Mouse (Mus musculus) liver, embryonic 15.5 days (tissue): ENCODE measurements around the gene Eed. TPM values are rescaled to one million over a fixed set of nuclear protein-coding genes. Genes with fewer than 3 reads are reported as not detected.

Experiments
- ATAC-seq: fragments of 200-750 bp; cut with Nextera tagmentation; 2 replicates; pipeline ENCODE4 v1.8.0; 2017; ENCODE audit warnings: moderate number of reproducible peaks, mild to moderate bottlenecking, moderate library complexity; ENCODE audit not compliant: insufficient read depth
- H3K27ac ChIP-seq: fragments of 300-500 bp; sonication (generic); replicated peaks from 2 replicates; pipeline ENCODE4 v1.5.1; 2015; ENCODE audit warnings: mild to moderate bottlenecking, inconsistent platforms
- H3K27me3 ChIP-seq: fragments of 300-500 bp; sonication (generic); 2 replicates; pipeline ENCODE4 v1.6.1; 2015; ENCODE audit warnings: mild to moderate bottlenecking, inconsistent platforms
- H3K36me3 ChIP-seq: fragments of 300-500 bp; sonication (generic); replicated peaks from 2 replicates; pipeline ENCODE4 v1.6.1; 2015; ENCODE audit warnings: moderate library complexity, mild to moderate bottlenecking, inconsistent platforms
- H3K4me1 ChIP-seq: fragments of 300-500 bp; sonication (generic); replicated peaks from 2 replicates; pipeline ENCODE4 v1.6.1; 2015; ENCODE audit warnings: inconsistent platforms
- H3K4me2 ChIP-seq: fragments of 300-500 bp; sonication (generic); 2 replicates; pipeline ENCODE4 v1.6.1; 2015; ENCODE audit warnings: moderate library complexity, mild to moderate bottlenecking, inconsistent platforms
- H3K4me3 ChIP-seq: fragments of 300-500 bp; sonication (generic); replicated peaks from 2 replicates; pipeline ENCODE4 v1.5.1; 2015; ENCODE audit warnings: mild to moderate bottlenecking, inconsistent platforms
- H3K9ac ChIP-seq: fragments of 300-500 bp; sonication (generic); 2 replicates; pipeline ENCODE4 v1.6.1; 2015; ENCODE audit warnings: moderate library complexity, mild to moderate bottlenecking, inconsistent platforms
- H3K9me3 ChIP-seq: fragments of 300-500 bp; sonication (generic); replicated peaks from 2 replicates; pipeline ENCODE4 v1.6.1; 2016; ENCODE audit warnings: inconsistent platforms
- WGBS: fragments of 180-500 bp; shearing (Covaris S2); methylation state at CpG from one replicate; pipeline ENCODE4 v1.1.7; 2015; ENCODE audit warnings: mixed read lengths; ENCODE audit not compliant: insufficient replicate concordance; 5-methylcytosine and 5-hydroxymethylcytosine counted together
- polyA plus RNA-seq: library from polyadenylated mRNA; unstranded; fragments of >200 nt; fragmentation: Nextera tagmentation; extraction: Ambion mirVana; gene quantifications from 2 replicates; pipeline ENCODE4 v1.2.1, GENCODE M21; 2015

Eed gene
- 31.8 and 34.4 TPM in 2 replicates for polyA plus RNA-seq

GRCm38 (mm10) chr7:89980485-89981422, at the start of gene Eed:
Gene Eed, minus strand, starts transcription at chr7:89980983.
- WGBS: under 1% methylated on average over 87 of the region's 87 CpGs
- peak within 1 kb of the TSS; percentile 99 for H3K27ac ChIP-seq
- no peaks in the 10 kb centered on the region for H3K9me3 ChIP-seq
- H3K4me2 ChIP-seq: peak within 1 kb of the TSS; percentile 92
- H3K4me1 ChIP-seq: peaks cover 31% of the 10 kb centered on the region
- H3K36me3 ChIP-seq: peaks cover 12% of the 10 kb centered on the region
- H3K27me3 ChIP-seq: no peaks in the 10 kb centered on the region
- peak within 1 kb of the TSS; percentile 99 for H3K4me3 ChIP-seq
- ATAC-seq: peak; percentile 87
- peak within 1 kb of the TSS; percentile 96 for H3K9ac ChIP-seq

GRCm38 (mm10) chr7:90029548-90030485, 49.0 kb upstream of the Eed start:
- Histone ChIP-seq H3K4me1 (peaks cover 29% of the 10 kb centered on the region), H3K9me3 (no peaks in the 10 kb centered on the region), H3K4me3 (no peak overlapping the region), H3K9ac (no peak overlapping the region), H3K4me2 (no peak overlapping the region), H3K27me3 (peaks cover 25% of the 10 kb centered on the region), H3K27ac (peak overlapping the region; percentile 51), H3K36me3 (no peaks in the 10 kb centered on the region)
- WGBS: 57% methylated on average over 20 of the region's 20 CpGs
- ATAC-seq: no peak

- H3K4me3 ChIP-seq: no peak overlapping the region
- ATAC-seq: no peak
Observed at GRCm38 (mm10) chr7:90028888-90029547, 48.2 kb upstream of the Eed start.

GRCm38 (mm10) chr7:90024975-90025374, 44.2 kb upstream of the Eed start:
- Histone ChIP-seq H3K27ac (peak overlapping the region; percentile 9; the same call in 1 of the 2 replicates), H3K27me3 (peaks cover 8% of the 10 kb centered on the region; the same call in 1 of the 2 replicates), H3K9me3 (no peaks in the 10 kb centered on the region), H3K36me3 (no peaks in the 10 kb centered on the region), H3K4me1 (peaks cover 48% of the 10 kb centered on the region), H3K4me3 (no peak overlapping the region), H3K4me2 (no peak overlapping the region), H3K9ac (no peak overlapping the region)
- 29% methylated on average over 6 of the region's 6 CpGs for WGBS
- no peak; the same call in 1 of the 2 replicates for ATAC-seq

More at GRCm38 (mm10) chr7:90028888-90029547, 48.2 kb upstream of the Eed start:
- Histone ChIP-seq H3K9ac (no peak overlapping the region), H3K27me3 (peaks cover 25% of the 10 kb centered on the region), H3K36me3 (no peaks in the 10 kb centered on the region), H3K4me1 (peaks cover 31% of the 10 kb centered on the region), H3K9me3 (no peaks in the 10 kb centered on the region), H3K27ac (peak overlapping the region; percentile 51), H3K4me2 (peak overlapping the region; percentile 16; the same call in 1 of the 2 replicates)
- 30% methylated on average over 8 of the region's 8 CpGs for WGBS

GRCm38 (mm10) chr7:90022974-90023707, 42.4 kb upstream of the Eed start:
- WGBS: 22% methylated on average over 9 of the region's 9 CpGs
- H3K36me3 ChIP-seq: no peaks in the 10 kb centered on the region
- H3K27me3 ChIP-seq: no peaks in the 10 kb centered on the region
- ATAC-seq: peak; percentile 43
- H3K4me2 ChIP-seq: 0 out of 2 replicates have a peak overlapping the region, but pooled peaks have one; percentile 15
- no peaks in the 10 kb centered on the region for H3K9me3 ChIP-seq
- no peak overlapping the region for H3K9ac ChIP-seq
- peaks cover 49% of the 10 kb centered on the region for H3K4me1 ChIP-seq
- no peak overlapping the region for H3K4me3 ChIP-seq
- peak overlapping the region; percentile 76 for H3K27ac ChIP-seq

GRCm38 (mm10) chr7:90020331-90020730, 39.5 kb upstream of the Eed start:
- no peak overlapping the region for H3K9ac ChIP-seq
- no peak for ATAC-seq
- H3K4me2 ChIP-seq: no peak overlapping the region
- 75% methylated on average over 6 of the region's 6 CpGs for WGBS
- peak overlapping the region; percentile 67 for H3K27ac ChIP-seq
- H3K36me3 ChIP-seq: no peaks in the 10 kb centered on the region
- H3K9me3 ChIP-seq: no peaks in the 10 kb centered on the region
- no peaks in the 10 kb centered on the region; the same call in 1 of the 2 replicates for H3K27me3 ChIP-seq
- peaks cover 61% of the 10 kb centered on the region for H3K4me1 ChIP-seq
- H3K4me3 ChIP-seq: no peak overlapping the region

GRCm38 (mm10) chr7:90019570-90019969, 38.8 kb upstream of the Eed start:
- H3K4me2 ChIP-seq: 0 out of 2 replicates have a peak overlapping the region, but pooled peaks have one; percentile 8
- H3K27ac ChIP-seq: peak overlapping the region; percentile 67
- H3K9me3 ChIP-seq: no peaks in the 10 kb centered on the region
- no peak overlapping the region for H3K9ac ChIP-seq
- ATAC-seq: peak; percentile 65
- H3K4me3 ChIP-seq: no peak overlapping the region
- no peaks in the 10 kb centered on the region for H3K36me3 ChIP-seq
- peaks cover 53% of the 10 kb centered on the region for H3K4me1 ChIP-seq
- peaks cover 5% of the 10 kb centered on the region; the same call in 1 of the 2 replicates for H3K27me3 ChIP-seq
- WGBS: 24% methylated on average over 10 of the region's 10 CpGs

GRCm38 (mm10) chr7:90016930-90017588, 36.3 kb upstream of the Eed start:
- no peak overlapping the region for H3K4me3 ChIP-seq
- no peak overlapping the region for H3K4me2 ChIP-seq
- peaks cover 32% of the 10 kb centered on the region for H3K4me1 ChIP-seq
- H3K27ac ChIP-seq: peak overlapping the region; percentile 31; the same call in 1 of the 2 replicates
- H3K9ac ChIP-seq: no peak overlapping the region
- H3K36me3 ChIP-seq: no peaks in the 10 kb centered on the region
- H3K9me3 ChIP-seq: no peaks in the 10 kb centered on the region
- no peak for ATAC-seq
- peaks cover 7% of the 10 kb centered on the region; the same call in 1 of the 2 replicates for H3K27me3 ChIP-seq
- WGBS: 38% methylated on average over 5 of the region's 5 CpGs

GRCm38 (mm10) chr7:90016459-90016858, 35.7 kb upstream of the Eed start:
- H3K4me2 ChIP-seq: no peak overlapping the region
- H3K9ac ChIP-seq: no peak overlapping the region
- H3K27ac ChIP-seq: peak overlapping the region; percentile 31; the same call in 1 of the 2 replicates
- no peak overlapping the region for H3K4me3 ChIP-seq
- 0 out of 2 replicates have a peak, but pooled peaks have one; percentile 16 for ATAC-seq
- H3K36me3 ChIP-seq: no peaks in the 10 kb centered on the region
- peaks cover 32% of the 10 kb centered on the region for H3K4me1 ChIP-seq
- no peaks in the 10 kb centered on the region for H3K9me3 ChIP-seq
- 60% methylated on average over 4 of the region's 4 CpGs for WGBS
- peaks cover 7% of the 10 kb centered on the region; the same call in 1 of the 2 replicates for H3K27me3 ChIP-seq
